Mouse (Mus musculus) embryonic facial prominence, embryonic 14.5 days (tissue): ENCODE results near the gene Jmjd1c. TPM values are rescaled to one million over a fixed set of nuclear protein-coding genes. Genes with fewer than 3 reads are reported as not detected.
A peak's percentile ranks its signal among the peaks of the same experiment; 100 is the strongest.

Experiments used
- ATAC-seq: fragments of 200-750 bp; cut with Nextera tagmentation; 2 replicates; pipeline ENCODE4 v1.8.0; 2017; ENCODE audit warnings: low read depth, moderate number of reproducible peaks, moderate TSS enrichment
- DNase-seq: peaks from one replicate; pipeline ENCODE4 v3.0.0-alpha.2; 2015; ENCODE audit warnings: low spot score
- H3K27ac ChIP-seq: fragments of 300-500 bp; sonication (generic); replicated peaks from 2 replicates; pipeline ENCODE4 v1.5.1; 2014; ENCODE audit warnings: low read depth, mild to moderate bottlenecking, low read length, moderate library complexity
- H3K27me3 ChIP-seq: fragments of 300-500 bp; sonication (generic); replicated peaks from 2 replicates; pipeline ENCODE4 v1.6.1; 2014; ENCODE audit warnings: low read length; ENCODE audit not compliant: control insufficient read depth, insufficient read depth
- H3K36me3 ChIP-seq: fragments of 300-500 bp; sonication (generic); 2 replicates; pipeline ENCODE4 v1.6.1; 2014; ENCODE audit warnings: low read length, mixed read lengths; ENCODE audit not compliant: control insufficient read depth, insufficient read depth
- H3K4me1 ChIP-seq: fragments of 300-500 bp; sonication (generic); 2 replicates; pipeline ENCODE4 v1.6.1; 2014; ENCODE audit warnings: antibody characterized with exemption, low read length; ENCODE audit not compliant: control insufficient read depth, insufficient read depth
- H3K4me2 ChIP-seq: fragments of 300-500 bp; sonication (generic); 2 replicates; pipeline ENCODE4 v1.6.1; 2014; ENCODE audit warnings: low read depth, mild to moderate bottlenecking, low read length, moderate library complexity, mixed read lengths
- H3K4me3 ChIP-seq: fragments of 300-500 bp; sonication (generic); 2 replicates; pipeline ENCODE4 v1.5.1; 2014; ENCODE audit warnings: low read depth, mild to moderate bottlenecking, low read length
- H3K9ac ChIP-seq: fragments of 300-500 bp; sonication (generic); 2 replicates; pipeline ENCODE4 v1.6.1; 2014; ENCODE audit warnings: low read depth, mild to moderate bottlenecking, low read length, moderate library complexity, mixed read lengths
- H3K9me3 ChIP-seq: fragments of 300-500 bp; sonication (generic); 2 replicates; pipeline ENCODE4 v1.6.1; 2016; ENCODE audit warnings: low read length; ENCODE audit not compliant: control insufficient read depth
- WGBS: fragments of 180-500 bp; shearing (Covaris S2); extraction: QIAGEN DNeasy Blood & Tissue Kit; methylation state at CpG from one replicate; pipeline ENCODE4 v1.1.7; 2014; 5-methylcytosine and 5-hydroxymethylcytosine counted together
- polyA plus RNA-seq: library from polyadenylated mRNA; unstranded; fragments of >200 nt; fragmentation: Nextera tagmentation; extraction: Ambion mirVana; gene quantifications from 2 replicates; pipeline ENCODE4 v1.2.1, GENCODE M21; 2014

The Jmjd1c gene
- polyA plus RNA-seq, 1 experiment from 2014 or later = 44.0 TPM

GRCm38 (mm10) chr10:67202470-67202869 is 106.5 kb downstream of the Jmjd1c start:
- H3K9me3 ChIP-seq = no peaks in the 10 kb centered on the region
- peaks cover 12% of the 10 kb centered on the region for H3K4me1 ChIP-seq
- no peak for DNase-seq
- H3K4me2 ChIP-seq = no peak overlapping the region
- ATAC-seq = no peak
- H3K4me3 ChIP-seq = no peak overlapping the region
- no peak overlapping the region for H3K9ac ChIP-seq
- H3K27me3 ChIP-seq = no peaks in the 10 kb centered on the region
- no peak overlapping the region for H3K27ac ChIP-seq
- whole genome bisulfite sequencing = 87% methylated on average over 6 of the region's 6 CpGs
- no peaks in the 10 kb centered on the region for H3K36me3 ChIP-seq

DNA sequence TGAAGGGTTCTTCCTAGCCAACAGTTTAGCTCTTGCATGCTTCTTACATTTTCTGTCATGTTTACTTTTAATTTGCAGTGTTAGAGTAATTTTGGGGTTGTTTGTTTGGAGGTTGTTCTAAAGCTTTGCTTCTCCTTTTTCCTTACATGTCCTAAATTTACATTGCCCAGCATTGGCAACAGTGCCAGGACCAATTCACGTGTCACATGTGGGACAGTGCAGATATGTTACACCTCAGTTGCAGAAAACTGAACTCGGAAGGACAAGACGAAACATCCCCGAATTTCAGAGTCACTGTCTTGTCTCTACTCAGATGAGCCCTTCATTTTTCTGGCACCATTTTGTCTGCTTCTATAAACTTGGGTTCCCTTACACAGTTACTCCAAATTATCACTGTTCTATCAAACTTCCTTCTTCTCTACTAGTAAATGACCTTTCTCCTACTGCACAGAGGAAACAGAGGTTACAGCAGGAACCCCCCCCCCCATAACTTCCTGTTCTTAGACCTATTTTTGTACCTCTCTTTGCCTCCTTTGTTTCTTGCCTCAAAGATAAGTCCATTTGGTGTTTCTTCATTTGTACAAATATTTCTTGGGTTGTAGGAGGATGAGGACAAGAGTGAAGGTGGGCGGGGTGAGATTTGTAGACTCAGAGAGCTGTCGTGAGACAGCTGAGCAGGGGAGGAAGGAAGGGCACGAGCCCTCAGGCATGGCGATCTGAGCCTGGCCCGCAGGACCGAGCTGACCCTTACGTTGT is 108.9 kb downstream of the Jmjd1c start:
- Histone ChIP-seq H3K4me1 (peaks cover 9% of the 10 kb centered on the region), H3K9me3 (no peaks in the 10 kb centered on the region), H3K36me3 (no peaks in the 10 kb centered on the region), H3K4me3 (no peak overlapping the region), H3K27me3 (no peaks in the 10 kb centered on the region), H3K27ac (no peak overlapping the region), H3K4me2 (no peak overlapping the region), H3K9ac (no peak overlapping the region)
- WGBS = 86% methylated on average over 11 of the region's 11 CpGs
- ATAC-seq (no peak), DNase-seq (no peak)

DNA sequence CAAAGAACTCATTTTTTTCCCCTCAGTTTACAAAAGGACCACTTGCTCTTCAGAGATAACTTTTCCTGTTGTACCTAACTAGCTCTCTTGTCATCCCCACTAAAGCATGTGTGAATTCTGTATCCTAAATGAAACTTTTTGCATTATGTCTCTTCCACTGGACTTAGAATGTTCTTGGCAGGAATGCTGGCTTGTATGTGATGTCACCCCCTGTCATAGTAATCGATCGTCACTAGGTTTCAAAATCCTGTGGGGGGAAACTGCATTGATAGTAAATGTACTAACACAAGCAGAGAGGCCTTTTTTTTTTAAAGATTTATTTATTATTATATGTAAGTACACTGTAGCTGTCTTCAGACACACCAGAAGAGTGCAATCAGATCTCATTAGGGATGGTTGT is 112.0 kb downstream of the Jmjd1c start:
- no peaks in the 10 kb centered on the region for H3K27me3 ChIP-seq
- H3K9me3 ChIP-seq = no peaks in the 10 kb centered on the region
- no peak for DNase-seq
- peaks cover 8% of the 10 kb centered on the region for H3K4me1 ChIP-seq
- WGBS = 79% methylated on average over 2 of the region's 2 CpGs
- no peak overlapping the region for H3K9ac ChIP-seq
- no peak overlapping the region for H3K4me2 ChIP-seq
- H3K36me3 ChIP-seq = no peaks in the 10 kb centered on the region
- H3K27ac ChIP-seq = no peak overlapping the region
- no peak overlapping the region for H3K4me3 ChIP-seq
- ATAC-seq = no peak

GRCm38 (mm10) chr10:67209916-67210675 is 114.2 kb downstream of the Jmjd1c start:
- Histone ChIP-seq H3K36me3 (no peaks in the 10 kb centered on the region), H3K27ac (no peak overlapping the region), H3K9me3 (no peaks in the 10 kb centered on the region), H3K27me3 (no peaks in the 10 kb centered on the region), H3K9ac (no peak overlapping the region), H3K4me2 (no peak overlapping the region), H3K4me3 (no peak overlapping the region), H3K4me1 (peaks cover 8% of the 10 kb centered on the region)
- WGBS = 57% methylated on average over 4 of the region's 4 CpGs
- ATAC-seq (no peak), DNase-seq (no peak)

GRCm38 (mm10) chr10:67212031-67212430 is 116.1 kb downstream of the Jmjd1c start:
- H3K9ac ChIP-seq = no peak overlapping the region
- peaks cover 8% of the 10 kb centered on the region for H3K4me1 ChIP-seq
- no peaks in the 10 kb centered on the region for H3K9me3 ChIP-seq
- no peak overlapping the region for H3K4me3 ChIP-seq
- H3K27ac ChIP-seq = no peak overlapping the region
- no peaks in the 10 kb centered on the region for H3K27me3 ChIP-seq
- peaks cover 2% of the 10 kb centered on the region; the same call in 1 of the 2 replicates for H3K36me3 ChIP-seq
- no peak overlapping the region for H3K4me2 ChIP-seq
- DNase-seq = no peak
- WGBS = 93% methylated on average over 5 of the region's 5 CpGs
- ATAC-seq = no peak

DNA sequence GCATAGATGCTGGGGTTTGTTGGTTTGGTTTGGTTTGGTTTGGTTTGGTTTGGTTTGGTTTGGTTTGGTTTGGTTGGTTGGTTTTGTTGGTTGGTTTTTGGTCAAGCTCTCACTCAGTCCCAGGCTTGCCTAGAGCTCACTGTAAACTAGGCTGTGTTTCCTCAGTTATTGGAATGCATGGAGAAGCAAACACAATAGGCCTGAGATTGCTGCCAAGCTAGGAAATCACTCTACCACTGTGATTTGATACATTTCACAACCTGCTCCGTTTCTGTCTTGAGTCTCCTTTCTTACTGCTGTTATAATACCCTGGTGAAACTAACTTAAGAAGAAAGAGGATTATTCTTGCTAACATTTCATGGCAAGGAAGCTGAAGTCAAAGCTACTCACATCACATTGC is 117.8 kb downstream of the Jmjd1c start:
- DNase-seq (peak; percentile 53), ATAC-seq (peak; percentile 75; the same call in 1 of the 2 replicates)
- WGBS = 33% methylated on average over 1 of the region's 1 CpGs

GRCm38 (mm10) chr10:67215133-67215532 is 119.2 kb downstream of the Jmjd1c start:
- 82% methylated on average over 4 of the region's 4 CpGs for WGBS
- Histone ChIP-seq H3K9me3 (no peaks in the 10 kb centered on the region), H3K27ac (no peak overlapping the region), H3K9ac (no peak overlapping the region), H3K36me3 (peaks cover 30% of the 10 kb centered on the region), H3K27me3 (no peaks in the 10 kb centered on the region), H3K4me1 (peaks cover 5% of the 10 kb centered on the region), H3K4me2 (no peak overlapping the region), H3K4me3 (no peak overlapping the region)
- DNase-seq = no peak
- ATAC-seq = no peak

More for the DNA sequence above, 117.8 kb downstream of the Jmjd1c start:
- Histone ChIP-seq H3K27me3 (no peaks in the 10 kb centered on the region), H3K36me3 (peaks cover 16% of the 10 kb centered on the region), H3K9ac (no peak overlapping the region), H3K9me3 (no peaks in the 10 kb centered on the region), H3K4me2 (no peak overlapping the region), H3K4me3 (no peak overlapping the region), H3K4me1 (peaks cover 8% of the 10 kb centered on the region), H3K27ac (no peak overlapping the region)

DNA sequence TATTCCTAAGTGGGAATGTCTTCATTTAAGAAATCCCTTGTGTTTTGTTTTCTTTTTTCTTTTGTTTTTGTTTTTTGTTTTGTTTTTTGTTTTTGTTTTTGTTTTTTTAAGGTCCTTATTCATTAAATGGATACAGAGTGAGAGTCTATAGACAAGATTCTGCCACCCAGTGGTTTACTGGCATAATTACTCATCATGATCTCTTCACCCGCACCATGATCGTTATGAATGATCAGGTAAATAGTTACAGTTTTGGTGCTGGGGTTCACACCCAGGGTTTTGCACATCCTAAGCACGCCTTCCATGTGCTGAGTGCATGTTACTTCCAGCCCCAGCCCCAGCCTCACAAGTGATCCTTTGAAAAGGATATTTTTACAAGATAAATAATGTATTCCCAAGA is 120.9 kb downstream of the Jmjd1c start:
- Histone ChIP-seq H3K4me3 (no peak overlapping the region), H3K4me2 (no peak overlapping the region), H3K27me3 (no peaks in the 10 kb centered on the region), H3K9ac (no peak overlapping the region), H3K9me3 (no peaks in the 10 kb centered on the region), H3K4me1 (no peaks in the 10 kb centered on the region), H3K36me3 (peaks cover 41% of the 10 kb centered on the region), H3K27ac (no peak overlapping the region)
- 86% methylated on average over 3 of the region's 3 CpGs for WGBS
- DNase-seq (no peak), ATAC-seq (no peak)
